Mouse (Mus musculus) embryo, embryonic 10 days (tissue): ENCODE results near the gene Rpl35a.
A peak's percentile ranks its signal among the peaks of the same experiment; 100 is the strongest.
"Not testable (repeated sequence)": the region's sequence is repeated elsewhere in the genome, so short reads cannot be mapped to it uniquely, and the experiment has no call there.

Experiments used
- DNase-seq: peaks from one replicate; pipeline ENCODE4 v3.0.0-alpha.2; 2015; ENCODE audit warnings: low spot score

Rpl35a gene

DNA sequence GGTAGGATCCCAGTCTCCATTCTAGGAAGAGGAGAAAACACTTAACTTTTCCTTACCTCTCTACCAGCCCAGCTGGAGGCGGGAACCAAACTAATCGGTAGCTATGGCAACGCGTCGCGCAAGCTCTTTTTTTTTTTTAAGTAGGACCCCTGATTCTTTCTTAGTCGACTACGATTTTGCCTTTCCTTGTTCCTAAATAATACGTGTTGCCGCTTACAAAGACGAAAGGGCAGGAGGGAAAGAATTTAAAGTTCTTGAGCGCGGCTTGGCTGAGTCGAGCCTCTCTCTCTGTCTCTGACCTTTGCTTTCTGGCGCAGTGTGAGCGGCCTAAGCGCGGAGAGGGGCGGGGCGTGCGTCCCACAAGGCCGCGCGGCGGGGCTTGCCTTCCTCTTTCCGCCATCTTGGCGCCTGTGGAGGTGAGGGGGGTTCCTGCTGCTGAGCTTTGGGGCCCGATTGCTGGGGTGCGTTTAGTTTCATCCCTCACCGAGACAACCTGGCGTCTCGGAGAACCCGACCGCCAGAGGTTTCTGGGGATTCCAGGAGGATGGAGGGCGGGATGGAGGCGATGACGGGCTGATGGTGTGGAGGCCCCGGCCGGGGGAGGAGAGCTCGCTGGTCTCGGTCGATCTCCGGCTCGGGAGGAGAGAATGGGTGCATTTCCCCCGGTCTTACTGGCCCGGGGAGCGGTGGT lies at the start of gene Rpl35a, which contains the start of gene Iqcg:
Gene Rpl35a, plus strand, starts transcription at position 359 of the 691 bp plus-strand sequence.
Gene Iqcg, minus strand, starts transcription at position 124 of the 691 bp plus-strand sequence.
- peak; percentile 92 for DNase-seq

DNA sequence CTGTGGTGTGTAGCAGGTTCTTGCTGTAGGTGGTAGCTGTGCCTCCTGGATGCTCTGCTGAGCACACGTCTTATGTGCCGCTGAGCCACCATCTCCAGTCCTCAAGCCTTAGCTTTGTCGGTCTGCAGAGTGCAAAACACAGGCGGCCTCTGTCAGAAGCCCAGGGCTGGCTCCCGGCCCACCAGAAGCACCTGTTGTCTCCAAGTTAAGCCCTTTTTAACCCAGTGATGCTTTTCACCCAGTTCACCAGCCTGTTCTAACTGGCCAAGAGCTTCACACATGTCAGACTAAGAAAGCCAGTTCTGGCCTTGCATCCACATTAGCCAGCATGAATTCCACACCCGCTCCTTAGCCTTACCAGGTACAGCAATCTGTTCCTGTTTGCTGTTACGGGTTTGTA lies 49.4 kb upstream of the Rpl35a start:
- no peak for DNase-seq

DNA sequence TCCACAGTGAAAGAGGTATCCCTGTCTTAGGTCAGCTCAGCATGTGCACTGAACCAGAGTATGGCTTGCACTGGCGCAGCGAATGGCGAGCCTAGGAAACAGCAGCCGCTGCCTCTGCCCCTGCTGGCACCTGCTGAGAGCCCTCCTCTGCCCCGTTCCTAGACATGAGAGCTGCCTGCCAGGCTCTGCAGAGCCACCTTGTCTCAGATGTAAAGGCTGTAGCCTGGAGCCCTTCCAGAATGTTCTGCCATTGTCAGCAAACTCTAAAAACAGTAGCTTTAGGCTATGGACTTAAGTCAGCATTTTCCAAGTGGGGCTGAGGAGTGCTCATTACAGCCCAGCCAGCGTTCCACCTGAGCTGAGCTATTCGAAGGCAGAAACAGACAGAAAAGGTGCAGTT lies 48.8 kb upstream of the Rpl35a start:
- no peak for DNase-seq

DNA sequence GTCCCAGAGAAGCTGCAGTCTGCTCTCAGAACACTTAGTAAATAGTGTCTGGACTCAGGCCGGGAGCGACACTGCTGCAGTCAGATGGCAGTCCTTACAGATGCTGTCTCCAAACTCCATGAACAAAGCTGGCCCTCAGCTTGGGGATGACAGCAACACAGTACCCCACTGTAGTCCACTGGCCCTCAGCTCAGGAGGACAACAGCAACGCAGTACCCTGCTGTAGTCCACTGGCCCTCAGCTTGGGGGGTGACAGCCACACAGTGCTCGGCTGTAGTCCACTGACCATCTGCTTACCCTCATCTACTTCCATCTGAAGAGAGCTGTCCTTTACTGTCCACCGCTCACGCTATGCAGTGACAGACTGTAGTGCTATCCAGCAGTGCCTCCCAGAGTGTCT lies 46.1 kb upstream of the Rpl35a start:
- DNase-seq, result no peak

DNA sequence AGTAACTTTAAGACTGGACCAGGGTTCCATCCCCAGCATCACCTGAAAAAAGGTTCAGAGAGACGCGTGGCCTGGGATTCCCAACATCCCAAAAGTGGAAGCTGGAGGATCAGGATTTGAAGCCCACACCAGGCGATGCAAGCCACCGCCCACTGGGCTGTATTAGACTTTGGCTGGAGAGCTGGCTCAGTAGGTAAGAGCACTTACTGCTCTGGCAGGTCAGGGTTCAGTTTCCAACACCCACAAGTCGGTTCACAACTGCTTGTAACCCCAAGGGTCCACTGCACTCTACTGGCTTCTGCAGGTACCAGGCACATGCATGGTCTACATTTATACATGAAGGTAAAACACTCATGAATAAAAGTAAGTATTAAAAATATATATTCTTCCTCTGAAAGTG lies 42.5 kb upstream of the Rpl35a start:
- no peak for DNase-seq

DNA sequence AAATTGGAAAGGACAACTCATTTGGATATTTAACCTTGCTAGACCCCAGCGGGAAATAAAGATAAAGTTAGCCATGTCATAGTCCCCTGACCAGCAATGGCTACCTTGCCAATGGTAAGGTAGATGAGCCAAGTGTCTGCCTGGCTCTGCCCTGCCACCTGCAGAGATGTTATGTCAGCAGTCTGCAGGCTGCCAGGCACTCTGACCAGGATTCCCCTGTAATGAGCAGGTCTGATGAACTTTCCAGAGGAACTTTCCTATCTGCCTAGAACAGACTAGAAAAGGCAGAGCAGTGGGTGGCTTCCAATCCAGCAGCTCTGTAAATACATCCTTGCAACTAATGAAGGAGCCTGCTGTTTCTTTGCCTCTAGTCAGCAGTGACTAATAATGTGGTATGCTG lies 41.3 kb upstream of the Rpl35a start:
- DNase-seq, result no peak

DNA sequence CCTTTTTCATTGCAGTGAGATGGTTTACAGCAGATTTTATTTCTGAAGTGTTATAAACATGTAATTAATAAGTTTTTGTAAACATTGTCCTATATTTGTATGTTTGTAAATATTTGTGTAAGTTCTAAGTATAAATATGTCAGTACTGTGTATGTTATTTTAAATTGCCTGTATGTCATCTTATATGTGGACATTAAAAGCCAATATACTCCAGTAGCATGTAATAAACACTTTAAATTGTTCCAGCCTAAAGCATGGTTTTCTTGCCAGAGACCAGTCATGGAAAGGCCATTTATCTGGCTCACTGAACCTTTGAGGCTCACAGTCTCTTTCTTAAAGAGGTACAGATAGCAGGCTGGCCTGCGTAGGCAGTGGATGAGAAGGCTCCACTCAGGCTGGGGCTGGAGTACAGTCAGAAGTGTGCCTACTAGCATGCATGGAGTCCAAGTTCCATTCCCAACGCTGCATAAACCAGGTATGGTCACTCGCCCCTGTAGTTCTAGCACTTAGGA lies 40.8 kb upstream of the Rpl35a start:
- no peak for DNase-seq

DNA sequence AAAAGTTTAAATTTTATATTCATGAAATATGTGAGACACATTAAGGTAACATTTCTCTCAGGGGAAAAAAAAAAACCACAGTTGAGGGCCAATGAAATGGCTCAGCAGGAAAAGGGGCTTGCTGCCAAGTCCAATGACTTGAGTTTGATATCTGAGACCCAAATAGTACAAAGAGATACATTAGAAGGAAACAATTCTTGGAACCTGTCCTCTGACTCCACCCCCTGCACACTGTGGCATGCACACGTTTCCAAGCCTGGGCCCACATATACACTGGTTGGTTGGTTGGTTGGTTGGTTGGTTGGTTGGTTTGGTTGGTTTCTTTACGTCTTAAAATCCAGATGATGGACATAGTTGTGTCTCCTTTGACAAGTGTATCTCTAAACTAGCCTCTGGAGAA lies 40.3 kb upstream of the Rpl35a start:
- no peak for DNase-seq

DNA sequence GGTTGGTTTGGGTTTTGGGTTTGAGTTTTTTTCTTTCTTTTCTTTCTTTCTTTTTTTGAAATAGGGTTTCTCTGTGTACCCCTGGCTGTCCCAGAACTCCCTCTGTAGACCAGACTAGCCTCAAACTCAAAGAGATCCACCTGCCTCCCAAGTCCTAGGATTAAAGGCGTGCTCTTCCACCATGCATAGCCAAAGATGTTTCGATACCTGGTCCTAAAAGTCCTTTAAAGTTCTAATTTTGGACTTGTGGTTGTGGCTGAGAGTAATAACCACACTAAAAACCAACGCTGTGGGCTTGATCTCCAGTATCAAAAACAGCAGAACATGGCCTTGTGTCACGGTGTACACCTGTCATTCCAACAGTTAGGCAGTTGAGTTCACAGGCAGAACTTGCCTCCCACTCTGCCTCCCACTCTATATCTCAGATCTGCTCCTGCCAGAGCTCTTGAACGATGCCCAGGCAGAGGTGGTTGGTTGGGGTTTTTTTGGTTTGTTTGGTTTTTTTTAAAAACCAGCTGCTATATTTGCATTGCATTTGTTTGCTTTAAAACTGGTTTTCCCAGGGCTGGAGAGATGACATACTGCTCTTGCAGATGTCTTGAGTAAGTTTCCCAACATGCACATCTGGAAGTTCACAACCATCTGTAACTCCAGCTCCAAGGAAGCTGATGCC lies 38.4 kb upstream of the Rpl35a start:
- DNase-seq, result no peak

DNA sequence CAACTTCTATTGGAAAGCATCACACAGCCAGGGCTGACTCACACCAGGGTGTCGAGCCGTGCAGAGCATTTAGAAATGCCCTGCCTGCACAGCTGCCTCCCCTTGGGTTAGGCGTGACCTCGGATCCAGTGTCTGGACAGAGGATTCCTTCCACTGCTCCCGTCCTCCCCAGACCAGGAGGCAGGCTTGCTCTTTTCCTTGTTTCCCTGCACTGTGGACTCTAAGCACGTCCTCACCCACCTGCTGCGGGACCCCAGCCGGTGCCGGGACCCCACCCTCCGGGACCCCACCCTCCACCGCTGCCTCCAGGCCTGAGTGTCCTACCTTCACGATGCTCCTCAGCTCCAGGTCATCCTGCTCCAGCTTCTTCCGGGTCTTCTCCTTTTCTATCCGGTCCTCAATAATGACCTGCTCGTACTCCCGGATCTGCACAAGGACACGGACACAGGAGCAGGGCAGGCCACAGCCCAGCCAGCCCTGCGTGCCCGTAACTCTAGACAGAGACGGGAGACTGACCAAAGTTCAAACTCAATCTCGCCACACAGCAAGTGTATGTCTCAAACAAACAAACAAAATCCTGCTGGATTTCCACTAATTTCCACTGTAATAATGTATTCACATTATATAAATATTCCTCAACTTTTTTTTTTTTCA lies 37.0 kb upstream of the Rpl35a start:
- no peak for DNase-seq

DNA sequence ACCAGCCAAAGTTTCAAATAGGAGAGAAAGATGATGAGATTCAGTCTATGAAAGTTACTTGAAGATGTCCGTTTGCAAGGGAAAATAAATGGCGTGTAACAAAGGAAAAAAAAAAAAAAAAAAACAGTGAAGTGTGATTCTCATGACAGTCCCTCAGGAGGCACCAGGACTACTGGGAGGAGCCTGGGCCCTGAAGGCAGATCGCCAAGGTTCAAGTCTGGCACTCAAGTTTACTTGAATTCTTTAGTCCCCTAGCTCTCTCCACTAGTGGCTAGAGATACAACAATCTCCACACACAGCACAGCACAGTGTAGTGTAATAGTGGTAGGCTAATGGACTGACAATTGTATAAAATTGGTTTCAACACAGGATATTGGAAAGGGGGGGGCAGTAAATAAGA lies 34.9 kb upstream of the Rpl35a start:
- no peak for DNase-seq

DNA sequence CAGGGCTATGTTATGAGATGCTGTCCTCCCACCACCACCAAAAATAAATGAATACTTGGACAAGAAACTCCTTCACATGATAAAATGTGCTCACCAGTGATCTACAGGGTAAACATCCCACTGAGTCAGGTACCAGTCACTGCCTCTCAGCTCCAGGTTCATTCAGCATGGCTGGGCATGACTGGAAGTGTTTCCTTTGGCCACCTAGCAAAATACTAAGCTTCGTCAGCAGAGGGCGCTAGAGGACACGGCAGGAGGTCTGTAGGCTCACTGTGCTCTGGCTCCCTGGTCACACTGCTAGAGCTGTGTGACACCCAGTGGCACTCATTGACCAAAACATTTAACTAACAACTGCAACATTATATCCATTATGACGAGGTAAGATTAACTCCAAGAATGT lies 32.5 kb upstream of the Rpl35a start:
- peak; percentile 92 for DNase-seq

DNA sequence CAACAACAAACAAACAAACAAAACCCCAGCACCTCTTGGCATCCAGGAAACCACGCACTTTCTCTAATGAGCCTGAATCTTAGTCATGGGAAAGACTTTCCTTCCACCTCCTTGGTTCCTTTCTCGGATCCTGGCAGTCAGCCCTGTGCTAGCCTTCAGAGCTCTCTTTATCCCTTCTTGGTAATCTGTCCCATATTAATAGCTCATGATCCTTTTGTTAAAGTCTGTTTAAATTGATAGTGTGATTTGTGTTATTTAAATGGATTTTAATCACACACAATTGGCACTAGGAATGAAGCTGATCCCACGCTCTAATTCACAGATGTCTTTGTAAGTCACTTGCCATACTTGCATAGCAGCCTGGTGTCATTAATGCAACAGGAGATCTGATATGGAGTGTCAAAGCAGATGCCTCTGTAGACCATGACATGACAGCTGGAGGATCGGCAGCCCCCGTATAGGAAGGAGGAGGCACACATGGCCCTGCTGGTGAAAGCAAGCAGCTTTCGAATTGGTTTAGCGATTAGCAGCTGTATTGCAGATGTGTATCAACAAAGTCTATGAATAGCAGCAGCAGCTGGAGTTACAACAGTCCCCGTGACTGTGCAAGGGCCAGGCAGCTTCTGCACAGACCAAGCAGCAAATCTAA lies 31.7 kb upstream of the Rpl35a start:
- DNase-seq, result no peak

DNA sequence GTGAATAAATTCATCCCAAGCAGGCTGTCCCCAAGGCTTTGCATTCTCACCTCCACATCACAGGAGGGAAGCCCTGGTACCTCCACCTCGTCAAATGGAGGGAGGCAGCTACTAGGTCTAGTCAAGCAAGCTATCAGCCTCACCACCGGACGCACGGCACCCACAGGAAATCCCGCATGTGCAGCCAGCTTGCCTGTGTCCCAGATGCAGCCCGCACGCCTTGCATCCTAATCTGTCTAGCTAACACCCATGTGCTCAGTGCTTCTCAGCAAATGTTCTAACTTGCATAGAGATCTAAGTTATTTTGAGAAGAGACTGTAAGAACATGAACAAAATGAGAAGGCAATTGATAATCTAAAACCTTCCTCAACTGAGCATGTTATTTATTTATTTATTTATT lies 29.9 kb upstream of the Rpl35a start:
- DNase-seq, result no peak

DNA sequence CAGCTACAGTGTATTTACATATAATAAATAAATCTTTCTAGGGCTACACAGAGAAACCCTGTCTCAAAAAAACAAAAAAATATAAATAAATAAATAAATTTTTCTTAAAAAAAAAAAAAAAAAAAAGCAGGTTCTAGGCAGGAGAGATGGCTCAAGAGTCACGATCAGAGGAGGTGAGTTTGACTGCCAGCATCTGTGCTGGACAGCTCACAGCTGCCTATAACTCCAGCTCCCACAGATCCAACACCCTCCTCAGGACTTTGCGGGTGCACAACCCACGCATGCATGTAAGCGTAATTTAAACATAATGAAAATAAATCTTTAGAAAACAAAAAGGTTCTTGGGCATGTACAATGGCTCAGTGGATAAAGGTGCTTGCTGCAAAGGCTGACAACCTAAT lies 20.2 kb upstream of the Rpl35a start:
- DNase-seq, result no peak

DNA sequence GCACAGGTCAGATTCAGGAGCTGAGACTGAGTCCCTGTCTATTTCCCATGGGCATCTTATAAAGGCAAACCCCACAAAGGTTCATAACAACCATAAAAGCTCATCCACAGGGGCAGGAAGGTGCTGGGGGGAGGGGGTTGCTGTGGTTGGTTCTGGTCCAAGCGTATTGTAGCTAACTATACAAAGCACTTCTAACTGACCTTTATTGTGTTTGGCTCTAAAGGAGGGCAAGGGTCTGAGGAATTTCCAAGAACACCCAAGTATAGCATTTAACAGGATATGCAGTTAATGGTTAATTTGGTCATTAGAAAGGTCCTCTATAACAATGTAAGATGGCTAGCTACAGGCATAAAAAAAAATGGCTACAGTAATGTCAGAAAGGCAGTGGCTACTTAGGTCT lies 13.6 kb upstream of the Rpl35a start:
- no peak for DNase-seq

DNA sequence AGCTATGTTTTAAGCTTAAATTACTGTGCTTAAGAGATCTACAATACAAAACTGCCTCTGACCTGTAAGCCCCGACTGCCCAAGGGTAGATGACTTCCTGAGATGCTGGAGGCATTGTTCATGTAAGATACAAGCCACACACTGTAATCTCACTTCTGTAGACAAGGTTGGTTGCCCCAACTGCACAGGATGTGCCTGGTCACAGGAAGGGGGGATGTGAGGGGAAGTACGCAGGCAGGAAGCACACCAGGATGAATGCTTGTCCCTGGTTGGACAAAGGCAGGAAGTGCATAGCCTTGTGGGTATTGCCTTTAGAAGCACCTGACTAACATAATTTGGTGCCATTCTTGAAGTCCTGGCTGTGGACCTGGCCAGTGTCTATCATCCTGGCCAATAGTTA lies 13.0 kb upstream of the Rpl35a start:
- no peak for DNase-seq

DNA sequence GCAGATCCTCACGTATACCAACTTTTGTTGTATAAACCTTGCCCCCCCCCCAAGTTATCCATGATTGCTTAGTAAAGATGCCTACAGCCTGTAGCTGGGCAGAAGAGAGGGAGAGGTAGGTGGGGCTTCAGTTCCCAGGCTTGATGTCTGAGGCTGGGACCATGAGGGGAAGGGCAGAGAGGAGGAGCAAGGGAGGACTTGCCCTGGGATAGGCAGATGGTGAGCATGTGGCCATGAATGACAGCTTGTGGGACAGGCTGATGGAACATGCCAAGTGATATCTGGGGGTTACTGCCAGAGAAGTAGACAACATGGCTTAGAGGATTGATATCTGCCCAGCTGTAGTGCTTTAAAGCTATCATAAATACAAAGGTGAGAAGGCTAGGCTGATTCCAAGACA lies 8.2 kb upstream of the Rpl35a start:
- DNase-seq, result no peak

DNA sequence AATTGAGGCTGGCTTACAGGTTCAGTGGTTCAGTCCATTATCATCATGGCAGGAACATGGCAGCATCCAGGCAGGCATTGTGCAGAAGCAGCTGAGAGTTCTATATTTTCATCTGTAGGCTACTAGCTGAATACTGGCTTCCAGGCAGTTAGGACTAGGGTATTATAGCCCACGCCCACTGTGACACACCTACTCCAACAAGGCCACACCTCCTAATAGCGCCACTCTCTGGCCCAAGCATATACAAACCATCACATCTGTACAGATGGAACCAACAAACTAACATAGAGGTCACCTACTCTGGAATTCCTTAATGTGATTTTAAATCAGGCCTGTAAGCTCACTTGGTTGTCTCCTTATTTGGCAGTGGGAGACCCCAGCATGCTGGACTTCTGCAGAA lies 7.6 kb upstream of the Rpl35a start:
- no peak for DNase-seq

DNA sequence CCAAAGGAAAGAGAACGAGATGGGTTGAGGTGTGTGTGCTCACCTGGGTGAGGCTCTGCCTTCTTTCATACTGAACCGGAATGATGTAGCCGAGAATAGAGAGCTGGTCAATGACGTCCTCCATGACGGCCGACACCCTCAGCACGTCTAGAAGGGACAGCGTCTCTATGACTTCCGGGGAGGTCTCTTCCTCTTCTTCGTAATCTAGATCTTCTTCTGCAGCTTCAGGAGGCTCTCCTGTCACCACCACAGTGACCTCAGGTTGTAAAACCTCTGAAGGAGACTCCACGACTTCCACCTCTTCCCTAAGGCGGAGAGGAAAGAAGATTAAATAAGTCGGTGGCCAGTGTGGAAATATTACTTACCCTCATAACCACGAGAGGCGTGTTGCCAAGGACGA lies 6.4 kb upstream of the Rpl35a start:
- no peak for DNase-seq

DNA sequence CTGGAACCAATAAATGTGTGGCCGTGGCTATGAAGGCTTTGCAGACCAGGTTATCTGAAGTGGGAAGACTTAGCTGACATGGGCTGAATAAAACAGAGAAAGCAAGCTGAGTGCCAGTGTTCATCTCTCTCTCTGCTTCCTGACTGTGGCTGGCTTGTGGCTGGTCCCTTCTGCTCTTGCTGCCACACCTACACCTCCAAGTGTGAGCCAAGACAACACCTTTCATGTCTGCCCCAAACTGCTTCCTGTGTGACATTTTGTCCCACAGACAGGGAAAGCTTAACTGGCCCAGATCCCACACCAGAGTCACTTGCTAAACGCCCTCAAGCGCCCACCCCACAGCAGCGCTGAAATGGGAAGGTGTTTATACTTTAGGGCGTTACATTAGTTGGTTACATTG lies 3.1 kb upstream of the Rpl35a start:
- DNase-seq, result no peak

DNA sequence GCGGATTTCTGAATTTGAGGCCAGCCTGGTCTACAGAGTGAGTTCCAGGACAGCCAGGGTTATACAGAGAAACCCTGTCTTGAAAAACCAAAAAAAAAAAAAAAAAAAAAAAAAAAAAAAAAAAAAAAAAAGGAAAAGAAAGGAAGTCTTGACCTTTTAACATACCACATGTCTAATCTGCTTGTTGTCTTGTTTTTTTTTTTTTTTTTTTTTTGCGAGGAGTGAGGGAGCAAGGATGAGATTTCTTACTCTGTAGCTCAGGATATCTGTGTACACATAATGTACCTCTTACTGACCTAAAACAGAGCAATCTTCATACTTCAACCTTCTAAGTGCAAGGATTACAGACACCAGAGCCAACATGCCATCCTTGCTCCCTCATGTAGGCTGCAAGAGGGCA lies 1.3 kb upstream of the Rpl35a start:
- DNase-seq, result not testable (repeated sequence)

DNA sequence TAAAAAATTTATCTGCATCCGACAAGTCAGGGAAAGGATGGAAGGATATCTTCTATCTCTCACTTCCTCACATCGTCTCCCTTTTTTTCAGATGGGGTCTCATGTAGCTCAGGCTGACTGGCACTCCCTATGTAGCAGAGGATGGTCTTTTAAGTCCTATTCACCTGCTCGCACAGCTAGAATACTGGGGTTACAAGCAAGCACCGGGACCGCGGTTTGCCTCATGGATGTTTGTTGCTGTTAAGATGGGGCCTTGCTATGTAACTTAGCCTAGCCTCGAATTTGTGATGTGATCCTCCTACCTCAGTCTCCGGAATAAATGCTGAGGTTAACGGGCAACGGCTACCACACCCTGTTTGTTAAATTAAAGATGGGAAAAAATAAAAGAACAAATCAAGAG lies 598 bp upstream of the Rpl35a start:
- DNase-seq, result no peak
